30 mouse cellular contexts compared by ENCODE assay signal in genomic region chr11:79133961-79134360, GRCm38 (mm10). TPM values are rescaled to one million over a fixed set of nuclear protein-coding genes. Genes with fewer than 3 reads are reported as not detected.
A peak's percentile ranks its signal among the peaks of the same experiment; 100 is the strongest.
DNase-seq lines count a peak whose midpoint lies in the region; ATAC-seq and TF ChIP-seq lines count a peak whose summit lies in the region.
"Had no signal": no experiment of that assay in that cellular context is flagged by ENCODE, and none has a peak within 500 bp of the region (broad histone marks: within the 10 kb centered on the region; RNA-seq: fewer than 3 reads in every experiment).

No protein-coding gene starts in this region.

- H3K4me2 ChIP-seq in heart, embryonic 12.5 days = no peak overlapping the region
- H3K4me2 ChIP-seq in intestine, embryonic 15.5 days (replicated peaks) = no peak overlapping the region
- H3K4me2 ChIP-seq: embryonic facial prominence, embryonic 15.5 days; forebrain, embryonic 12.5 days; hindbrain, embryonic 12.5 days; limb, embryonic 12.5 days; liver, embryonic 13.5 days; lung, embryonic 14.5 days; midbrain, embryonic 12.5 days; neural tube, embryonic 12.5 days had no signal

- H3K4me1 ChIP-seq in heart, embryonic 12.5 days (replicated peaks) = peaks cover 78% of the 10 kb centered on the region
- peaks cover 47% of the 10 kb centered on the region for H3K4me1 ChIP-seq in intestine, embryonic 15.5 days (replicated peaks)
- H3K4me1 ChIP-seq in small intestine, adult 2 months (ENCODE audit: control insufficient read depth, insufficient read depth, insufficient read length, low read length) = peaks cover 62% of the 10 kb centered on the region

- H3K36me3 ChIP-seq in heart, embryonic 12.5 days = no peaks in the 10 kb centered on the region
- H3K36me3 ChIP-seq in intestine, embryonic 15.5 days = no peaks in the 10 kb centered on the region
- H3K36me3 ChIP-seq in small intestine, adult 2 months (ENCODE audit: control insufficient read depth, insufficient read depth, low read length) = peaks cover 6% of the 10 kb centered on the region
- H3K36me3 ChIP-seq: embryonic facial prominence, embryonic 15.5 days; forebrain, embryonic 12.5 days; hindbrain, embryonic 12.5 days; limb, embryonic 12.5 days; liver, embryonic 13.5 days; midbrain, embryonic 12.5 days; neural tube, embryonic 12.5 days had no signal

- intact Hi-C loops in heart, postnatal 36 days (cut with DNase I) = no loop called here

- no peak for TF ChIP-seq POLR2A in small intestine, adult 2 months (IDR thresholded peaks at IDR 0.05; ENCODE audit: low read depth, low read length)

- peak overlapping the region; percentile 47; the same call in 1 of the 2 replicates for H3K27ac ChIP-seq in heart, embryonic 12.5 days (ENCODE audit: poor library complexity, severe bottlenecking)
- H3K27ac ChIP-seq in layer of hippocampus, adult 2 months = peak overlapping the region; percentile 33; the same call in 1 of the 2 replicates
- H3K27ac ChIP-seq in intestine, embryonic 15.5 days = peak overlapping the region; percentile 42; the same call in 1 of the 2 replicates
- H3K27ac ChIP-seq in small intestine, adult 2 months (ENCODE audit: insufficient read depth, low read depth, low read length) = peak overlapping the region; percentile 96
- H3K27ac ChIP-seq: embryonic facial prominence, embryonic 15.5 days; forebrain, embryonic 12.5 days; hindbrain, embryonic 12.5 days; hindbrain, postnatal 0 days; left cerebral cortex, adult 2 months; limb, embryonic 12.5 days; liver, embryonic 13.5 days; midbrain, embryonic 12.5 days; neural tube, embryonic 12.5 days had no signal

- ATAC-seq in heart, embryonic 12.5 days (ENCODE audit: insufficient number of reproducible peaks, low FRiP score) = no peak
- ATAC-seq in intestine, embryonic 15.5 days = no peak
- ATAC-seq: activated CD4-positive, CD25-positive, alpha-beta regulatory T cell, adult 4 months; CD4-positive, CD25-positive, alpha-beta regulatory T cell, adult 4 months; forebrain, postnatal 0 days; hindbrain, postnatal 0 days had no signal

- no peak for DNase-seq in heart, postnatal 36 days
- no peak for DNase-seq in layer of hippocampus, adult 2 months (ENCODE audit: low spot score in 2 of 2)
- no peak for DNase-seq in layer of hippocampus, postnatal 14 days (ENCODE audit: low spot score in 2 of 2)
- DNase-seq in lung, postnatal 10 days = no peak
- DNase-seq: adrenal gland, adult 2 months; adrenal gland, postnatal 36 days; cerebellum, adult 18-20 months; cerebellum, postnatal 10 days; forebrain, postnatal 0 days; heart, postnatal 14 days; kidney, adult 11 months; kidney, postnatal 14 days; liver, embryonic 13.5 days; lung, embryonic 14.5 days; right cerebral cortex, postnatal 4 days; thymus, postnatal 4 days had no signal

- no peaks in the 10 kb centered on the region for H3K27me3 ChIP-seq in heart, embryonic 12.5 days (replicated peaks)
- H3K27me3 ChIP-seq in intestine, embryonic 15.5 days (replicated peaks) = no peaks in the 10 kb centered on the region
- no peaks in the 10 kb centered on the region for H3K27me3 ChIP-seq in small intestine, adult 2 months (ENCODE audit: control insufficient read depth, insufficient read depth, low read length)
- H3K27me3 ChIP-seq: embryonic facial prominence, embryonic 15.5 days; forebrain, embryonic 12.5 days; hindbrain, embryonic 12.5 days; limb, embryonic 12.5 days; liver, embryonic 13.5 days; midbrain, embryonic 12.5 days; neural tube, embryonic 12.5 days had no signal

- H3K9me3 ChIP-seq in heart, embryonic 12.5 days (replicated peaks) = no peaks in the 10 kb centered on the region
- H3K9me3 ChIP-seq in intestine, embryonic 15.5 days = no peaks in the 10 kb centered on the region
- H3K9me3 ChIP-seq: embryonic facial prominence, embryonic 15.5 days; forebrain, embryonic 12.5 days; hindbrain, embryonic 12.5 days; liver, embryonic 13.5 days; midbrain, embryonic 12.5 days; neural tube, embryonic 12.5 days had no signal

- TF ChIP-seq CTCF in layer of hippocampus, adult 2 months (conservative IDR thresholded peaks at IDR 0.05) = no peak
- no peak for TF ChIP-seq CTCF in small intestine, adult 2 months (IDR thresholded peaks at IDR 0.05; ENCODE audit: extremely low read depth, insufficient read length, insufficient replicate concordance, low read depth, low read length)

- no peak overlapping the region for H3K4me3 ChIP-seq in heart, embryonic 12.5 days
- no peak overlapping the region for H3K4me3 ChIP-seq in layer of hippocampus, adult 2 months
- no peak overlapping the region for H3K4me3 ChIP-seq in intestine, embryonic 15.5 days (replicated peaks)
- H3K4me3 ChIP-seq in small intestine, adult 2 months (ENCODE audit: low read depth, low read length) = no peak overlapping the region
- H3K4me3 ChIP-seq: embryonic facial prominence, embryonic 15.5 days; forebrain, embryonic 12.5 days; hindbrain, embryonic 12.5 days; left cerebral cortex, adult 2 months; limb, embryonic 12.5 days; liver, embryonic 13.5 days; midbrain, embryonic 12.5 days; myocyte; neural tube, embryonic 12.5 days had no signal

- 0 out of 2 replicates have a peak overlapping the region, but pooled peaks have one; percentile 16 for H3K9ac ChIP-seq in heart, embryonic 12.5 days
- H3K9ac ChIP-seq in intestine, embryonic 15.5 days = no peak overlapping the region
- H3K9ac ChIP-seq: embryonic facial prominence, embryonic 15.5 days; forebrain, embryonic 12.5 days; forebrain, postnatal 0 days; hindbrain, embryonic 12.5 days; limb, embryonic 12.5 days; liver, embryonic 13.5 days; lung, embryonic 14.5 days; midbrain, embryonic 12.5 days; neural tube, embryonic 12.5 days had no signal

- WGBS in heart, embryonic 12.5 days = 62% methylated on average over 9 of the region's 9 CpGs
- WGBS in intestine, embryonic 15.5 days = 83% methylated on average over 9 of the region's 9 CpGs
- 82% methylated on average over 9 of the region's 9 CpGs for WGBS in small intestine, adult 2 months

RNA-seq across cellular contexts. Expression of gene Ksr1, which starts 12.2 kb away (rescaled TPM):
- 3.3 and 3.5 TPM in 2 replicates for polyA plus RNA-seq in heart, embryonic 12.5 days (2016; fragmentation: Nextera tagmentation; extraction: Ambion mirVana)
- total RNA-seq in heart, postnatal 36 days (2021) = 1 to 10 TPM; 6.6 to 6.7 TPM
- total RNA-seq in layer of hippocampus, adult 2 months (2021) = 100 to 1,000 TPM; 230 to 231 TPM
- total RNA-seq in layer of hippocampus, postnatal 14 days (2021) = 100 to 1,000 TPM; 154 to 158 TPM
- polyA plus RNA-seq in intestine, embryonic 15.5 days (2015; fragmentation: Nextera tagmentation; extraction: Ambion mirVana) = 3.5 and 4.4 TPM in 2 replicates
- 43.9 and 106 TPM in 2 replicates for polyA plus RNA-seq in small intestine, adult 2 months (2012; rRNA removed)

Comparison
In these comparisons a context has a peak if more than half of its experiments do, and no peak if none do; other contexts are left out.
1. H3K27ac ChIP-seq: peak in every context shown above with its lines; median percentile 96 in small intestine, adult 2 months; 47 in heart, embryonic 12.5 days; 42 in intestine, embryonic 15.5 days; 33 in layer of hippocampus, adult 2 months.
2. RNA of gene Ksr1, which starts 12.2 kb away (total RNA-seq): 230 to 231 TPM in layer of hippocampus, adult 2 months and 154 to 158 TPM in layer of hippocampus, postnatal 14 days; 6.6 to 6.7 TPM in heart, postnatal 36 days; every median in the first group is over 10 times any median in the second.